17 mouse cellular contexts compared by ENCODE assay signal in genomic region chr13:48663988-48664339, GRCm38 (mm10). TPM values are rescaled to one million over a fixed set of nuclear protein-coding genes. Genes with fewer than 3 reads are reported as not detected.
DNase-seq lines count a peak whose midpoint lies in the region; ATAC-seq lines count a peak whose summit lies in the region.
"Had no signal": no experiment of that assay in that cellular context is flagged by ENCODE, and none has a peak within 500 bp of the region (broad histone marks: within the 10 kb centered on the region; RNA-seq: fewer than 3 reads in every experiment).

No protein-coding gene starts in this region.

- intact Hi-C loops in left cerebral cortex, postnatal 4 days (cut with DNase I): no loop called here

- peak overlapping the region; percentile 55 for H3K4me3 ChIP-seq in hindbrain, embryonic 10.5 days
- H3K4me3 ChIP-seq in hindbrain, embryonic 14.5 days (replicated peaks; ENCODE audit: low read length): no peak overlapping the region
- peak overlapping the region; percentile 60 for H3K4me3 ChIP-seq in embryonic facial prominence, embryonic 11.5 days (ENCODE audit: low read depth, low read length)
- H3K4me3 ChIP-seq in limb, embryonic 13.5 days: peak overlapping the region; percentile 59

- H3K36me3 ChIP-seq in hindbrain, embryonic 10.5 days: no peaks in the 10 kb centered on the region
- H3K36me3 ChIP-seq in hindbrain, embryonic 14.5 days (replicated peaks; ENCODE audit: control insufficient read depth, insufficient read depth): no peaks in the 10 kb centered on the region
- no peaks in the 10 kb centered on the region for H3K36me3 ChIP-seq in embryonic facial prominence, embryonic 11.5 days (replicated peaks; ENCODE audit: control insufficient read depth, insufficient read depth, low read depth, low read length)
- H3K36me3 ChIP-seq in limb, embryonic 13.5 days: no peaks in the 10 kb centered on the region
- H3K36me3 ChIP-seq: liver, embryonic 13.5 days had no signal

- peaks cover 43% of the 10 kb centered on the region for H3K4me1 ChIP-seq in hindbrain, embryonic 10.5 days (replicated peaks)
- H3K4me1 ChIP-seq in hindbrain, embryonic 14.5 days (replicated peaks; ENCODE audit: control insufficient read depth, insufficient read depth, low read length): peaks cover 13% of the 10 kb centered on the region; the same call in 1 of the 2 replicates
- peaks cover 12% of the 10 kb centered on the region for H3K4me1 ChIP-seq in embryonic facial prominence, embryonic 11.5 days (ENCODE audit: control insufficient read depth, insufficient read depth, low read length)
- H3K4me1 ChIP-seq in limb, embryonic 13.5 days: peaks cover 57% of the 10 kb centered on the region

- no peak overlapping the region for H3K9ac ChIP-seq in hindbrain, embryonic 14.5 days
- H3K9ac ChIP-seq in embryonic facial prominence, embryonic 11.5 days (replicated peaks; ENCODE audit: low read length): peak overlapping the region; percentile 83
- H3K9ac ChIP-seq in limb, embryonic 13.5 days: no peak overlapping the region; the same call in 1 of the 2 replicates
- H3K9ac ChIP-seq: liver, embryonic 13.5 days had no signal

- H3K27me3 ChIP-seq in hindbrain, embryonic 10.5 days (ENCODE audit: insufficient read depth, poor library complexity, severe bottlenecking): peaks cover 100% of the 10 kb centered on the region
- peaks cover 96% of the 10 kb centered on the region for H3K27me3 ChIP-seq in hindbrain, embryonic 14.5 days (ENCODE audit: control insufficient read depth, insufficient read depth, low read length)
- peaks cover 70% of the 10 kb centered on the region for H3K27me3 ChIP-seq in embryonic facial prominence, embryonic 11.5 days (ENCODE audit: control insufficient read depth, insufficient read depth, low read length)
- H3K27me3 ChIP-seq in limb, embryonic 13.5 days: peaks cover 99% of the 10 kb centered on the region

- DNase-seq in hindbrain, embryonic 10.5 days (ENCODE audit: low spot score): peak; percentile 50
- DNase-seq in hindbrain, embryonic 14.5 days (ENCODE audit: low spot score): no peak
- peak; percentile 19 for DNase-seq in ES-CJ7 (ENCODE audit: low read depth, low spot score)
- DNase-seq in embryonic facial prominence, embryonic 11.5 days (ENCODE audit: low spot score): no peak
- no peak for DNase-seq in left cerebral cortex, postnatal 4 days
- DNase-seq: gastrocnemius, postnatal 36 days; liver, embryonic 13.5 days; lung, postnatal 14 days; retina, postnatal 1 day; thymus, postnatal 25 days had no signal

- WGBS in hindbrain, embryonic 10.5 days: 2% methylated on average over 7 of the region's 7 CpGs
- WGBS in hindbrain, embryonic 14.5 days: 5% methylated on average over 7 of the region's 7 CpGs
- WGBS in embryonic facial prominence, embryonic 11.5 days: 4% methylated on average over 7 of the region's 7 CpGs
- WGBS in limb, embryonic 13.5 days: 13% methylated on average over 7 of the region's 7 CpGs

- no peak overlapping the region for H3K27ac ChIP-seq in hindbrain, embryonic 10.5 days
- no peak overlapping the region for H3K27ac ChIP-seq in hindbrain, embryonic 14.5 days
- H3K27ac ChIP-seq in embryonic facial prominence, embryonic 11.5 days (replicated peaks; ENCODE audit: low read depth, low read length): 0 out of 2 replicates have a peak overlapping the region, but pooled peaks have one; percentile 28
- no peak overlapping the region for H3K27ac ChIP-seq in limb, embryonic 13.5 days
- H3K27ac ChIP-seq: kidney, postnatal 0 days; liver, embryonic 13.5 days had no signal

- H3K4me2 ChIP-seq in hindbrain, embryonic 14.5 days (replicated peaks): no peak overlapping the region
- H3K4me2 ChIP-seq in embryonic facial prominence, embryonic 11.5 days (ENCODE audit: low read depth, low read length): peak overlapping the region; percentile 86
- peak overlapping the region; percentile 91 for H3K4me2 ChIP-seq in limb, embryonic 13.5 days (replicated peaks)
- H3K4me2 ChIP-seq: liver, embryonic 13.5 days had no signal

- H3K9me3 ChIP-seq in hindbrain, embryonic 10.5 days: no peaks in the 10 kb centered on the region
- no peaks in the 10 kb centered on the region for H3K9me3 ChIP-seq in hindbrain, embryonic 14.5 days (ENCODE audit: control insufficient read depth, low read length)
- no peaks in the 10 kb centered on the region for H3K9me3 ChIP-seq in embryonic facial prominence, embryonic 11.5 days (replicated peaks; ENCODE audit: control insufficient read depth, low read length)
- no peaks in the 10 kb centered on the region for H3K9me3 ChIP-seq in limb, embryonic 13.5 days
- H3K9me3 ChIP-seq: liver, embryonic 13.5 days had no signal

- no peak for ATAC-seq in hindbrain, embryonic 14.5 days (ENCODE audit: low FRiP score)
- ATAC-seq in embryonic facial prominence, embryonic 11.5 days (replicated peaks; ENCODE audit: insufficient number of reproducible peaks, low FRiP score, low TSS enrichment, low read depth): no peak
- ATAC-seq in limb, embryonic 13.5 days (ENCODE audit: low FRiP score, low read depth): no peak
- no peak for ATAC-seq in inflammation-experienced regulatory T-cells, adult 6 months
- ATAC-seq: CD4-positive, CD25-positive, alpha-beta regulatory T cell, adult 4 months had no signal

RNA-seq across cellular contexts. Expression of gene Barx1, which starts 1.2 kb away (rescaled TPM):
- polyA plus RNA-seq in hindbrain, embryonic 10.5 days (2016; fragmentation: Nextera tagmentation; extraction: Ambion mirVana): 2.9 TPM in 2 replicates
- polyA plus RNA-seq in hindbrain, embryonic 14.5 days (2014; fragmentation: Nextera tagmentation; extraction: Ambion mirVana): not detected in 2 replicates
- 74.9 and 139 TPM in 2 replicates for polyA plus RNA-seq in embryonic facial prominence, embryonic 11.5 days (2014; fragmentation: Nextera tagmentation; extraction: Ambion mirVana)
- polyA plus RNA-seq in limb, embryonic 13.5 days (2015; fragmentation: Nextera tagmentation; extraction: Ambion mirVana): 2.7 and 2.9 TPM in 2 replicates
- total RNA-seq in left cerebral cortex, postnatal 4 days (2021): not detected
- not detected for polyA plus RNA-seq in inflammation-experienced regulatory T-cells, adult 6 months (2017; shearing (Covaris generic))
- total RNA-seq: gastrocnemius, postnatal 36 days; layer of hippocampus, adult 8-10 months; left cerebral cortex, adult 8-10 months; neutrophil, adult 5-6 weeks had no signal
- polyA plus RNA-seq: CD4-positive, CD25-positive, alpha-beta regulatory T cell, adult 4 months; kidney, postnatal 0 days had no signal

RNA-seq across cellular contexts. Expression of gene Ptpdc1, which starts 38.5 kb away (rescaled TPM):
- 7.6 and 9.6 TPM in 2 replicates for polyA plus RNA-seq in hindbrain, embryonic 10.5 days (2016; fragmentation: Nextera tagmentation; extraction: Ambion mirVana)
- 21.6 and 21.7 TPM in 2 replicates for polyA plus RNA-seq in hindbrain, embryonic 14.5 days (2014; fragmentation: Nextera tagmentation; extraction: Ambion mirVana)
- polyA plus RNA-seq in embryonic facial prominence, embryonic 11.5 days (2014; fragmentation: Nextera tagmentation; extraction: Ambion mirVana): 16.3 and 16.9 TPM in 2 replicates
- polyA plus RNA-seq in limb, embryonic 13.5 days (2015; fragmentation: Nextera tagmentation; extraction: Ambion mirVana): 20.0 and 20.5 TPM in 2 replicates
- total RNA-seq in left cerebral cortex, postnatal 4 days (2021): 10 to 100 TPM; 21.9 to 23.2 TPM
- polyA plus RNA-seq in inflammation-experienced regulatory T-cells, adult 6 months (2017; shearing (Covaris generic)): 1 to 10 TPM in 2 of 3 experiments, under 1 TPM in 1; 0.11 to 1.4 (median 1.2) TPM

Comparison
In these comparisons a context has a peak if more than half of its experiments do, and no peak if none do; other contexts are left out.
1. DNase-seq: peak in hindbrain, embryonic 10.5 days (single experiment) and ES-CJ7 (single experiment); none in hindbrain, embryonic 14.5 days (single experiment), embryonic facial prominence, embryonic 11.5 days (single experiment) and left cerebral cortex, postnatal 4 days (single experiment).
2. RNA of gene Barx1, which starts 1.2 kb away (polyA plus RNA-seq): 74.9 to 139 TPM in embryonic facial prominence, embryonic 11.5 days; 2.9 TPM in hindbrain, embryonic 10.5 days, 2.7 to 2.9 TPM in limb, embryonic 13.5 days, not detected in hindbrain, embryonic 14.5 days and not detected in inflammation-experienced regulatory T-cells, adult 6 months; every median in the first group is over 10 times any median in the second.